Mouse (Mus musculus) bone marrow, adult 2 months (tissue): ENCODE results near the gene Eif4h. TPM values are rescaled to one million over a fixed set of nuclear protein-coding genes. Genes with fewer than 3 reads are reported as not detected.

Experiments used
- H3K27ac ChIP-seq: fragments of 200-500 bp; 2 replicates; pipeline ENCODE4 v1.5.1; 2012; ENCODE audit warnings: low read depth, mild to moderate bottlenecking, control low read depth, inconsistent platforms, low read length; ENCODE audit not compliant: control insufficient read depth, poor library complexity, insufficient read depth
- H3K4me1 ChIP-seq: fragments of 200-500 bp; 2 replicates; pipeline ENCODE4 v1.6.1; 2011; ENCODE audit warnings: low read length; ENCODE audit not compliant: control insufficient read depth, insufficient read depth
- H3K4me3 ChIP-seq: fragments of 200-500 bp; replicated peaks from 2 replicates; pipeline ENCODE3; 2011; ENCODE audit warnings: mild to moderate bottlenecking, low read depth, low read length, control low read depth; ENCODE audit not compliant: control insufficient read depth
- CTCF ChIP-seq: fragments of 200-500 bp; IDR thresholded peaks from 2 replicates; pipeline ENCODE4 v1.5.1; 2011; ENCODE audit warnings: low read length, control low read depth; ENCODE audit not compliant: control insufficient read depth, insufficient read depth
- POLR2A ChIP-seq: fragments of 200-500 bp; IDR thresholded peaks from 2 replicates; pipeline ENCODE4 v1.6.1; 2011; ENCODE audit warnings: low read depth, mild to moderate bottlenecking, control low read depth, low read length, borderline replicate concordance; ENCODE audit not compliant: control insufficient read depth
- WGBS: fragments of 180-500 bp; shearing (Covaris S2); methylation state at CpG from one replicate; pipeline ENCODE4 v1.1.7; 2018; 5-methylcytosine and 5-hydroxymethylcytosine counted together
- polyA plus RNA-seq: library from polyadenylated mRNA; stranded (reverse); fragments of >200 nt; gene quantifications from 2 replicates; pipeline ENCODE4 v1.2.4, GENCODE M21; 2011; ENCODE audit warnings: low replicate concordance; ENCODE audit not compliant: missing spikeins, insufficient read depth, insufficient read length

Gene Eif4h
- polyA plus RNA-seq, 1 experiment, result 101 TPM

- no peak for TF ChIP-seq POLR2A
- Histone ChIP-seq H3K27ac (peak overlapping the region; percentile 40), H3K4me3 (no peak overlapping the region), H3K4me1 (peaks cover 4% of the 10 kb centered on the region)
- WGBS, result 28% methylated on average over 3 of the region's 3 CpGs
Measured at GRCm38 (mm10) chr5:134589900-134590299, 49.4 kb downstream of the Eif4h start.

GRCm38 (mm10) chr5:134584798-134585197 is 54.5 kb downstream of the Eif4h start:
- TF ChIP-seq POLR2A, result no peak
- TF ChIP-seq CTCF, result no peak
- Histone ChIP-seq H3K4me1 (peaks cover 3% of the 10 kb centered on the region; the same call in 1 of the 2 replicates), H3K4me3 (no peak overlapping the region), H3K27ac (peak overlapping the region; percentile 51; the same call in 1 of the 2 replicates)
- WGBS, result 17% methylated on average over 5 of the region's 5 CpGs

GRCm38 (mm10) chr5:134583884-134584213 is 55.4 kb downstream of the Eif4h start:
- Histone ChIP-seq H3K4me3 (peak overlapping the region; percentile 24), H3K27ac (peak overlapping the region; percentile 51; the same call in 1 of the 2 replicates), H3K4me1 (peaks cover 3% of the 10 kb centered on the region; the same call in 1 of the 2 replicates)
- no peak for TF ChIP-seq CTCF
- no peak for TF ChIP-seq POLR2A
- WGBS, result 9% methylated on average over 3 of the region's 3 CpGs

GRCm38 (mm10) chr5:134583006-134583883 is 56.0 kb downstream of the Eif4h start:
- H3K4me3 ChIP-seq, result peak overlapping the region; percentile 95
- H3K27ac ChIP-seq, result peak overlapping the region; percentile 51
- peaks cover 2% of the 10 kb centered on the region; the same call in 1 of the 2 replicates for H3K4me1 ChIP-seq
- TF ChIP-seq CTCF (no peak), POLR2A (no peak)
- 16% methylated on average over 15 of the region's 15 CpGs for WGBS

- TF ChIP-seq CTCF (peak; percentile 70), POLR2A (peak; percentile 85; the same call in 1 of the 2 replicates)
- Histone ChIP-seq H3K4me1 (peaks cover 2% of the 10 kb centered on the region; the same call in 1 of the 2 replicates), H3K4me3 (peak overlapping the region; percentile 95), H3K27ac (peak overlapping the region; percentile 23; the same call in 1 of the 2 replicates)
- 7% methylated on average over 30 of the region's 30 CpGs for WGBS
Measured at GRCm38 (mm10) chr5:134582221-134582907, 56.9 kb downstream of the Eif4h start.

- TF ChIP-seq POLR2A (no peak), CTCF (no peak)
- 91% methylated on average over 5 of the region's 5 CpGs for WGBS
- H3K4me3 ChIP-seq, result no peak within 1 kb of the TSS
- H3K4me1 ChIP-seq, result peaks cover 2% of the 10 kb centered on the region; the same call in 1 of the 2 replicates
- no peak within 1 kb of the TSS for H3K27ac ChIP-seq
Measured at GRCm38 (mm10) chr5:134581146-134581545, 58.1 kb downstream of the Eif4h start, which contains the start of gene Rfc2. Gene Rfc2 (plus strand): TSS chr5:134581366.

GRCm38 (mm10) chr5:134579135-134579534 is 60.2 kb downstream of the Eif4h start:
- Histone ChIP-seq H3K27ac (no peak overlapping the region), H3K4me1 (peaks cover 2% of the 10 kb centered on the region; the same call in 1 of the 2 replicates), H3K4me3 (no peak overlapping the region)
- WGBS, result 70% methylated on average over 3 of the region's 3 CpGs
- no peak for TF ChIP-seq CTCF
- no peak for TF ChIP-seq POLR2A

GRCm38 (mm10) chr5:134577534-134577933 is 61.8 kb downstream of the Eif4h start:
- TF ChIP-seq CTCF, result no peak
- no peak overlapping the region for H3K27ac ChIP-seq
- 91% methylated on average over 7 of the region's 7 CpGs for WGBS
- no peak overlapping the region for H3K4me3 ChIP-seq
- no peaks in the 10 kb centered on the region; the same call in 1 of the 2 replicates for H3K4me1 ChIP-seq
